Mouse (Mus musculus) right cerebral cortex, postnatal 25 days (tissue): ENCODE results near the gene Gm2012.
"Not testable (repeated sequence)": the region's sequence is repeated elsewhere in the genome, so short reads cannot be mapped to it uniquely, and the experiment has no call there.

Experiments
- DNase-seq: peaks from one replicate; pipeline ENCODE4 v3.0.0; 2022

Gm2012 gene

DNA sequence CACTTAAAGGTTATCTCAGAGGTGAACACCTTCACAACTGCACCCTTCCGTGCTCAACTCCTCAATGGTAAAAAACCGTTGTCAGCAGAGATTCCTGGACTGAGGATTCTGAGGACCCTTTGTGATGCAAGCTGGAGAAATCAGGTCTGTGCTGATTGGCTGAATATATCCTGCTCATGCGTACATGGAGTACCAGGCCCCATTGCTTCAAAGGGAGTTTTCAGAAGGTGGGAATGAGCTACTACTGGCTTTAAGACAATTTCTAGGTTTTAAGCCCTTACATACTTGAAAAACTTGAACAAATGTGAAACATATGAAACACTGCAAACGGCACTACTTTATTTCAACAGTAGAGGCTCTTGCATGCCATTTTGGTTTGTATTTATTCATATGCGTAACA, at the start of gene Gm2012:
Gene Gm2012, minus strand, starts transcription at position 101 of the 400 bp plus-strand sequence.
- DNase-seq: not testable (repeated sequence)

DNA sequence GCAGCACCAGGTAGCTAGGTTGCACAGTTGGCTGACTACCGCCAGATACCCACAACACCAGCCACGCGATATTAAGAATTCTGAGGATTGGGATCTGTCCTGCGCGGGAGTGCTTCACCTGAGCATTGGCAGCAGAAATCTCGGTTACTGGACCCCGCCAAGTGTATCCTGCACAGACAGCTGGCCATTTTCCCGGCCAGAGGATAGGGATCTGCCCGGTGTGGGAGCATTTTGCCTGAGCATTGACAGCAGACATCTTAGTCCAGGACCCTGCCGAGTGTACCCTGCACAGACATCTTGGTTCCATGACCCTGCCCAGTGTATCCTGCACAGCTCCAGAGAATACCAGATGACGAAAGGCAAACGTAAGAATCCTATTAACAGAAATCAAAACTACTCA, 72.0 kb downstream of the Gm2012 start:
- not testable (repeated sequence) for DNase-seq
